Mouse (Mus musculus) T-helper 2 cell (primary cell): Measurements from ENCODE around the gene Myo3b.

Source experiments
- in situ Hi-C: fragments of 300-600 bp; cut with MboI, MseI; formaldehyde crosslinking; loops from one replicate; pipeline ENCODE4 v1.15.1; 2025; ENCODE audit warnings: high pct_unique_total_duplicates

The Myo3b gene

DNA sequence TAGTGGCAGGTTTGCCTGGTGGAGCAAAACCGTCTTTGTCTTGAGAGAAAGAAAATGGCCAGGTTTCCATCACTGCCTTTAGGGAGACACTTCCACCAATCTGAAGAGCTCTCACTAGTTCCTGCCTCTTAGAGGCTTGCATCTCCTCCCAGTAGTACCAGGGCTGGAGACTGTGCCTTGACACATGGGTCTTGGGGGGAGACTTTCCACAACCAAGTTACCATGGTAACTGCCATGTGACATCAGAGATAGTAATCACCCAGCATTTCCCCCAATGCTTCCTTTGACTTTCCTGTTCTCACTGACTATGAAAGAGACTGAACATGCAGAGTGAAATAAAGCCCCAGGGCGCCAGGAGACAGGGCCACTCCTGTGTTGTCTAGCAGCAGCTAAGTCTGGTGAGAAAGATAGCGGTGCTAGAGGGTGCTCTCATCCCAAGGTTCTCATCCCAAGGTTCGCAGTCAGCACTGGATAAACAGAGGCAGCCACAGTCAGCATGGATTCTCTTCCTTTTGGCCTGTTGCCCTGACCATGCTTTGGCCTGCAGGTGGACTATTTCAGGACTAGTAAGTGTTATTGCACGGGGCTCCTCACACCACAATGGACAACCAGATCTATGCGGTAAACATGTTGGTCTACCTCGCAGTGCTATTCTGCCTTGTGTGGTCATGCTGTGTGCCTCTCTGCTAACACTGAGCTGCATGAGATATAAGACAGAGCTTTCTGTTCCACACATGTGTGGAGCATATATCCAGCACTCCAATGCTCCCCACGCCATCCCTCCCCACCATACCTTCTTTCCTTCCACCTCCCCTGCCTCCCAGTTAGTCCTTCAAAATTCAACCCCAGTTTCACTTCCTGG lies 223.0 kb downstream of the Myo3b start:
- in situ Hi-C loops, result no loop called here

DNA sequence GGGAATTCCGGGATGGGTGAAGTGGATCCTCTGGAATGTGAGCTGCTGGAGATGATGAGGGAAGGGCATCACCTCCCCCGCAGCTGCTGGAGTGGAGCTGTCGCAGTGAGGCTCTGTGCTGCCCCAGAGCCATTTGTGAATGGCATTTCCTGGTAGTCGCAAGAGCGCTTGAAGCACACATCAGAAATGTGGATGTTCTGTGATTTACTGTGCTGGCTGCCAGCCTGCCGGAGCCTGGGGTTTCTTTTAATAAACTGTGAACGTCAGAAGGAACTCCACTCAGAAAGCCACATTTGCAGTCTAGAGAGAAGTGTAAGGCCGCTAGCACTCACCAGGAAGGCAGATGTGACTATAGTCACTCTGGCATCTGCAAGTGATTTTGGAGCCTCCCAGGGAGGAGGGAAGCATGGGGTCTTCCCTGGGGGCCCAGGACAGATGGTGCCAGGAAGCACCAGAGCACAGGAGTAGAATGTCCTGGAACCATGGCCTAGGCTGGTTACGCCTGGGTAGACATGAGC lies 223.7 kb downstream of the Myo3b start:
- in situ Hi-C loops, result no loop called here

DNA sequence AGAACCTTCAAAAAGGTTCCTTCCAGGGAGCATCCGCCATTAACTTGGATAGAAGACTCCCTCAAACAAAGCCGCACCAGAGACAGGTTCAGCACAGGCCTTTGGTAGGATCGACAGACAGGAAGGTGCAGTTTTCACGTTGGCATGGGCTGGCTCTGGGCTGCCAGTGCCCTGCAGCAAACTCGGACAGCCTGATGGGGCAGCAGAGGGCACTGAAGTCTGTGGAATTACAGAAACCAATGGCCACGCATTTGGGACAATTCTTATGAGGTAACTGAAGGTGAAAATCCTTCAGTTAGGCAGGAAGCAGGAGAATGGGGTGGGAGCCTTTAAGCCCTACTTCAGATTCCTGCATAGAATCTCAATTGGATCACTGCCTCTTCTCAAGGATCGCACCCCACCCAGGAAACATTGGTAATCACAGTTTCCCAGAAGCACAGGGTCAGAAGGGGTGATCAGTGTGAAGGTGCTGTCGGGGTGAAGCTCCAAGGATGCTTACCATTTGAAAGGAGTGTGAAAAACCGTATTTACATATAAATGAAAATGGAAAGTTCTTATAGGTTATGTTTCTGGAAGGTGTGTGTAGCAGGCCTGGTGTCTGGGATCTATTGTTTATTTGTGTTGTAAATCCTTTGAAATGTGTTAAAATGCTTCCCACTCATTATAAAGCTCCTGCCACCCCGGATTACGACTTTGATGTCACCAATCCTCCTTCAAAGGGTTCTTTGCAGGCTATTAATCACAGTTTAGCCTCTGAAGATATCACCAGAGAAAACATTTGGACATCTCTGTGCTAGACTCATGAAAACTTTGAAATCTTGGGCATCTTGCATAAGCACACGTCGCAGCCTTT lies 239.7 kb downstream of the Myo3b start:
- in situ Hi-C loops, result no loop called here

DNA sequence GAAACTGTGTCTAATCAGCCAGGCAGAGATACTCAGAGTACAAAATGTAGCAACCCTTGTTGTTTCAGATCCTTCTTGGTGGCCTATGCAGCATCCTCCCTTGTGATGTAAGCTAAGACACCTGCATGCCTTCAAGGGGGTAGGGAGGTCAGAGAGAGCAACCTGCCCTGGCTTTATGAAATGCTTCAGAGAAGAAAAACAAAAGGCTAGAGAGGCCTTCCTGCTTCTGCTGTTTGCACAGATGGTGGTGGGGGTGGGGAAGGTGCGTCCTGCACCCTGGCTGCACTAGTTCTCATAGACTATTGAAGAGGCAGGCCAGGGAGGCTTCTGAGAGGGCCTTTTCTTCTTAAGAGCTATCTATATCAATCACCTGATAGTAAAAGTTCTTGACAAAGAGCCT lies 245.2 kb downstream of the Myo3b start:
- in situ Hi-C loops, result no loop called here

DNA sequence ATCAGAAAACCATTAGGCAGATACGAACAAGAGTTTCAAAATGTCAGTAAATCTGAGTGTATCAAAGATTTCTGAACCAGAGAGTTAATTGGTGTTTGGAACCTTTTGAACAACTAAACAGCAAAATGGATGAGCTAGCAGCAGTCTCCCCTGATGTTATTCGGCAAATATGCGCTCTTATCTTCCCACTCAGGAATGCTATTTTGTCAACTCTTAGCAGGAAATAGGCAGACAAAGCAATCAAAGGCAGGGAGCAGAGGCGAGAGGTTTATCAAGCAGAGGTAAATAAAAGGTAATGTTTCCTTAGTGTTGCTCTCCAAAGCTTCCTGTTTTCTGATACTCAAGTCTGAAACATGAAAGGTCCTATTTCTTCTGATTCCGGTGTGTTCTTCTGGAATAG lies 252.1 kb downstream of the Myo3b start:
- in situ Hi-C loops, result no loop called here

DNA sequence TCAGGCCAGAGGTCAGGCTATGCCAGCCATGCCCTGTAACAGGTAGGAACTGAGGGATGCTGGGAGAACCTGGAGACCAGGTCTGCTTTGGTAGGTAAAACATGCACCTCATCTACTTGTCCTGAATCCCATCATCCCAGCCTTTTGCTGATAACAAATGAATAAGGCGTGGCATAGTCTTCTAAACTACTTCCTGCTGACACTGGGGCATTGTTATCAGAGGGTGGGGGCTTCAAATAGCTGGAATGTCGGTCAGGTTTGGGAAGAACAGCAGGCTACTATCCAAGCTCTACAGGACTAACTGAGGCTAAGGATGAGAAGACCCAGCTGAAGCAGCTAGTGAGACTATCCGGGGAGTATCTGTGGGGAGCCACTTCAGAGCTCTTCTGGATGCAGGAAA lies 253.8 kb downstream of the Myo3b start:
- in situ Hi-C loops, result no loop called here

DNA sequence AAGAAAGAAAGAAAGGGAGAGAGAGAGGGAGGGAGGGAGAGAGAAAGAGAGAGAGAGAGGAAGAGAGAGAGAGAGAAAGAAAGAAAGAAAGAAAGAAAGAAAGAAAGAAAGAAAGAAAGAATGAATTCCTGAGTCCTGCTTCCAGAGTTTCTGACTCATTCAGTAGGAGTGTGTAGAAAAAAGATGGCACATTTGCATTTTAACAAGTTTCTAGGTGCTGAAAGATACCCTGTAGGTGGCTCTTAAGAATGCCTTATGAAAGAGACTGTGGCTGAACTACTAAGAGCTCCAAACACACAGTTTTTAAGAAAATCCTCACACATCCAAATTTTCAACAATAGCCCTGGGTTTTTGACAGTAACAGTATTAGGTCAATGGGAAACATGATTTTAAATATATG lies 264.0 kb downstream of the Myo3b start:
- in situ Hi-C loops, result no loop called here

DNA sequence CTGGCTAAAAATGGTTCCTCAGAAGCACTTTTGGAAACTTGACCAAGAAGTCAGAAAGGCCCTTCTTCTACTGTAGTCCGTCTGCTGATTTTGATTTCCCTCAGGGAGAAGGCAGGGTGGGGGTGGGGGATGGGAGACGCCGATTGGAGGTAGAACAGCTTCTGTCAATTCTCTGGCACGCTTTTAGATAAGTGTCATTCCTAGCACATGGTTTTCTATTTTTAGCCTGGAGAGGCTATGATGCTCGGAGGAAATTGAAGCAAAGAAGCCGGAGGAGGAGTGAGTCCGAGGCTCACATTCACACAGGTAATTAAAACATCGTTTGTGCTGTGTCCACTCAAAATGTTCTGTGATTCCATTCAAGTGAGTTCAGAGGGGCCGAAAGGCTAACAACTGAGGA lies 276.2 kb downstream of the Myo3b start:
- in situ Hi-C loops, result no loop called here

DNA sequence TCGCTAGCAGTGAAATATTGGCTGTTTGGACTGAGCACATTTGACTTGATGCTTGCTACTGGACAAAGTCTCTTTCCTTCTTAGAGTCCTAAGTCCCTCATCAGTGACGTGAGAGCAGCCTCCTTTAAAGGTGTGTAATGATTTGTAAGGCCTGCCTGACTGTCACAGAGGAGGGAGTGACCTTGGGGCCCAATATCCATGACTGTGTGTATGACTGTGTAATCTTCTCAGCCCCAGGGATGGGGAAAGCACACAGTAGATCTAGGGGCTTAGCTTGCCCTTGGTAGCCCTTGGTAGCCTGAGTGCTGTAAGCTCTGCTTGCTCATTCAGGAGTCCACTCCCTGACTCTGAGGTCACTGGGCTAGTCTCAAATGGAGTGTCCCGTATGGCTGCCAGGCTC lies 276.8 kb downstream of the Myo3b start:
- in situ Hi-C loops, result no loop called here

DNA sequence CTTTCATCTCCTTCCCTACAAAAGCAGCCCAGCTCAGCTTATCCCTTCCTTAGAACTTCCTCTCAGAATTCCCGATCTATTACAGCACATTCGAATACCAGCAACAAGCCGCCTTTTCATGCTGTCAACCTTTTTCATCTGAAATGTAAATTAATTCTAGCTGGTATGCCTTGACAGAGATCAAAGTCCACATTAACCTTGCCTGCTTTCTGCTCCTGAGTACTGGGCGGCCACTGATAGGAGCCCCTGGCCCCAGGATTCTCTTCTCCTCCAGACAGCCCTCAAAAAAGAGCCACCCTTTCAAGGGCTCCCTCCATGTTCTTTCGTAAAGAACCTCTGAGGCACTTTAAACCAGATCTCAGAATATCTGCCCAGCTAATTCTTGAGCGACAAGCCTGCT lies 278.9 kb downstream of the Myo3b start:
- in situ Hi-C loops, result no loop called here

DNA sequence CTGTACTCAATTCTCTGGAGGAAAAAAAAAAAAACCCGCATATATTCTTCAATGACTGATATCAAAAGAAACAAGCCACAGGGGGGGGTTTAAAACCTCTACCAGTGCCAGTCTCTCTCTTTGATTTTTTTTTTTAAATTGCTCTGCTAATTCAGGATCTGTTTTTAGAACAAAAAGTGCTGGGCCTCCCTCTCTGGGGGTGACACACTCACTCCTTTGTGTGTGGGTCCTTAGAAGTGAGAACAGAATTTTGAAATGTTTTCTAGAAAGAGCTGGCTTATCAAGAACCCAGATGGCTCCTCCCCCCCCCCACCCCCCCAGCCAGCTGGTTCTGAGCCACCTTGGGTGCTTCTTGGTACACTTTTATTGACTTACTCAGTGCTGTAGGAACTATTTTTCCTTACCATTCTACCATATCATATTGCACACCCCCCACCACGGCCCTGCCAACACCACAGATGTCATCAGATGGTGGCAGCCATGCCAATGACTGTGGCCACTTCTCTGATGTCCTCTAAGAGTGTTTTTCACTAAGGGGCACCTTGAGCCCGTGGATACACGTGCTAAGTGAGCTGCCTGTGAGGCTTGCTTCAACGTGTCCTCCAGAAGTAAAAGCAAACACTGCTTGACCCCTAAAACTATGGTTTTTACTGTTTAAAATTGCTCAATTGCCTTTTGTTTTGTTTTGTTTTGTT lies 280.1 kb downstream of the Myo3b start:
- in situ Hi-C loops, result no loop called here

DNA sequence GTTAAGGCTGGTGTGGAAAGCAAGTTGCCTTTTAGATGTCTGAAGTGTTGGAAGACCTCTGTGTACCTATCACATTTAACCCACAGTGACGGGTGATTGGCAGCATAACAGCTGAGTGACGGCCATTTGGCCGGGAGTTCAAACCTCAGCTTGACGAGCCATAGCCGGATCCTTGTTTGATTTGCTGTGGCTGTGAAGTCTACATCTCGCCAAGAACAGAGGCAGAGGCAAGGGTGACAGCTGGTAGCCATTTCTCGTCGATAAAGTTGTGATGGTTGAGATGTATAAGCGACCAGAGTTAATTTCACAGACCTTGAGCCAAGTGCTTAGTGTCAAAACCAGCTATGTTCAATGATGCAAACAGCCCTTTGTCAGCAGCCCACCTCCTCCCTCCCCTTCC lies 283.8 kb downstream of the Myo3b start:
- in situ Hi-C loops, result no loop called here

DNA sequence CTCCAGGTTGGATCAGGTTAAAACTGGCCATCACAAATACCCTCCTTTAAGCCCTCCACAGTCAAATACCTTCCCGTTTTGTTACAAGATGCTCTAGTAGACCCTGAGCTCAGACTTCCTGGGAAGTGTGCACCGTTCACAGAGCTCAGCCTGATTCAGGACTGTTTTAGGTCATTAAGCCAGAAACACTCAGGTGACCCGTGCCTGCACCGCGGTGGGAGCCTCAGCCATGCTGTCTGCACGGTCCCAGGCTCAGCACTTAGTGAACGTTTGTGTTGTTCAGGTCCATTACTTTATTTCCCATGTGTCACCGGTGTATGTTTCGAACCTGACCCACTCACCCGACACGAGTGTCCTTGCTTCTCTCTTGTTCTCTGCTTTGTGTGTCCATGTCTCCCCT lies 288.7 kb downstream of the Myo3b start:
- in situ Hi-C loops, result no loop called here

DNA sequence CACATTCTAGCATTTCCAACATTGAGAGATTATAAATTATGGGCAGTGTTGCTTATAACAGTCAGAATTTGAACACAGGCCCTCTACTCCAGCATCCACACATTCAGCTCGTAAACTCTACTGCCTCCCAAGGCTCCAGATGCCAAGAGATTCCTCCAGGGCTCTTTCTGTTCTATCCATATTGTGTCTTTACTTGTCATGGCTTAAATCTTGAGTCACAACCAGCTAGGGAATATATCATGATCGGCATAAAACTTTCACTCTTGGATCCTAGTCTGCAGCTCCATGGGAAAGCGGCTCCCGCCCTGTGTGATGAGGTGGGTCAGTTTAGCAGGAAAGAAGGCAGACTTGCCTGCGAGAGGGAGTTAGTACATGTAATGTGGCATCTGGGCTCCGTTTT lies 294.0 kb downstream of the Myo3b start:
- in situ Hi-C loops, result no loop called here

DNA sequence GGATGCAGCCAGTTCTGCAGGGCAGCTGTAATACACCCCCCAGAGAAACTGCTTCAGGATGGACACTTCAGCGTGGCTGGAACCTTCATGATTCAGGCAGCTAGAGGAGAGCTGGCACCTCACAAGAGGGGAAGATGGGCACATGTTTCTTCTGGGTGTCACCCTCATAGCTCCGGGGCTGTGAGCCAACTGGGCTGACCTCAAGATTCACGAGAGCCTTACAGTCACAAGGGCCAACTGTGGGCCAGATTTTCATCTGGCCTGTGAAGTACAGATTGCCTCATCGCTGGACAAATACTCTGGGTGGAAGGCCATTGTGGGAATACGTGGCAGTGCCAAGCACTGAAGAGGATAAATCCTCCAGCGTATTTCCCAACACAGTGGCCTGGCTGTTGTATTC lies 294.6 kb downstream of the Myo3b start:
- in situ Hi-C loops, result no loop called here

DNA sequence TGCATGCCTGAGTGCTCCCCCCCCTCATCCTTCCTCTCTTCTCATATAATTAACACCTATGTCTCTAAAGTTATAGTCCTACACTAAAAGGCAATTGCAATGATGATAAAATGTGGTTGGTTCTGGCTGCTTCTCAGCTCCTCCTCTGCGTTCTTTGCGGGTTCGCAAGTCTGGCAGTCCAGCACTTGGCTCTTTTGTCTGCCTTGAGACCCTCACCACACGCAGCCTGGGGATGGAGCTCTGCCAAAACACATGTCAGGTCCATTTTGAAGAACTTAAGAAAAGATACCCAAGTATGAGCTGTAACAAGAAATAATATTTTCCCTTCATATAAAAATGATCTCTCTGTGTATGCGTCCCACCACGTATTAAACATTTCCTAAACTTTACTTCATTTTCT lies 297.6 kb downstream of the Myo3b start:
- in situ Hi-C loops, result no loop called here

DNA sequence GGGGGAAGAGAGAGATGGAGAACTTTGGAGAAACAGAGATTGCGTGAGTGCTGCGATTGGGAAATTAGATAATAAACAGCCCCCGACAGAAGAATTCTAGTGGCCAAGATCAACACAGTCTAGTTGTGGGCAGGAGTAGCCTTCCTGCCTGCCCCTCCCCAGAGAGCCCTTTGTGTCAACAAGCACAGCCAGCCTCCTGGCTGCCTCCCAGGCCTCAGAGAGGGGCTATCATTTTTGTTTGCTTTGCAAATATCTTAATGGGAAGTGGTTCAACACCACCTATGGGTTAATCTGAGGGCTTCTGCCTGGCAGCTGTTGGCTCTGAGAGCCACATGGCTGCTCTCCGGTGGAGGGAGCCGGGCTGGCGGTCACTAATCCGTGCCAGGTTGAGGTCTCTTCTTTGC lies 298.3 kb downstream of the Myo3b start:
- in situ Hi-C loops, result no loop called here

DNA sequence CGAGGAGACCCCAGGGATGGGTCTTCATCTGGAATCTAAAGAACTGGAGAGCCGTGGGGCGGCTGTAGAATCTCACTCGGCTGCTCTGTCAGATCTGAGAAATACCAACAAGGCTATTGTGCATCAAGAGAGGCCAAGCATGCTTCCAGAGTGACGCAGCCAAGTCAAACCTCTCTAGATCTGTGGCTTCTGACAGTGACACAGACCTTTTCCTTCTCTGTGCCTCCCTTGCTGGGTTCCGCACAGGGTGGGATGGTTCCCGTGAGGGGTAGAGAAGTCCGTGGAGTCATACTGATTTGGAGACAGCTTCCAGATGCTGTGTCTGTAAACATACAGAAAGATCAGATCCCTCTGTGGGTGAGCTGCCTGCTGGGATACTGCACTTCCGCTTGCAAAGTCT lies 298.9 kb downstream of the Myo3b start:
- in situ Hi-C loops, result no loop called here

DNA sequence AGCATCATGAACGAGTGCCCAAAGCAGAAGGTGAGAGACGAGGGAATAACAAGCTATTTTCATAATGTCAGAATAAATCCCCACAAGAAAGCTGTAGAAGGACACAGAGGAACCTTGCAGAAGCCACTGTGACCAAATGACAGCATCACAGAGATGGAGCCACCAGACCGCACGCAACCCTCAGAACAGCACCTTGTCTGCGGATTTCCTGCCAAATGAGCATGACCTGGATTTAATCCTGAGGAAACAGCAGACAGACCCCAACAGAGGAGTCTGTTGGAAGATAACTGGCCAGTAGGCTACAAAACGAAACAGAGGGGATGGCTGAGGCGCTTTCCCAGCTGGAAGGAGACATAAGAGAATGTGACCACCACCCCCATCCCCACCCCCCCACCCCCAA lies 300.1 kb downstream of the Myo3b start:
- in situ Hi-C loops, result no loop called here

DNA sequence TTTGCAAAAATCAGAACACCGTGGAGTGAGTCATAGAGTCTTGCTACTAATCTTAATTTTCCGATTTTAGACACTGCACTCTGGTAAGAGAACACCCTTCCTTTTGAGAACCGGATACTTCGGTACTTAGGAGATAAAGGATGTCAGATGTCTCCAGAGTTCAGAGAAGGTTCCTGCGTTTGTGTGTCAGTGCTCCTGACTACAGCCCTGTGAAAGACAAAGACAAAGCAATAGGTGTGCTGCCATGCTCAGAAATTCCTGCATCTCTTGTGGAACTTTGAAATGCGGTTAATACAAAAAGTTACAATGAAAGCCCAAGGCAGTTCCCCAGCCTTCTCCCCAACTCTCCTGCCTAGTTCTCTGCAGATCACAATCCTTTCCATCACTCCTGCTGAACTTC lies 300.6 kb downstream of the Myo3b start:
- in situ Hi-C loops, result no loop called here

DNA sequence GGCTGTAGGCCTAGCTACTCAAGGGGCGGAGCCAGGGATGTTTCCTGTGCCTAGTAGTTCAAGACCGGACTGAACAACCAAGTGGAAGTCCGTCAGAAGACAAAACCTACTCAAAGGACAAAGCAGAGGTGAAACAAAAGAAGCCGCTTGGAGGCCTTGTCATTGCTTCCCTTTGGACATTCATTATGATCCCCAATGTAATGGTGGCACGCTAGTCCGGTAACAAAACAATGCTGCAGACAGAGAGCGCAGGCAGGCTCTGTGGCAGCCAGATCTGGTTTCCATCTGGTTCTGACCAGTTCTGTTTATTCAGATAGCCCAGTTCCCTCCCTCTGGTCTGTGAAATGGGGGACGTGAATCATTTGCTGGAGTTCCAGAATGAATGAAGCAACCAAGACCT lies 301.3 kb downstream of the Myo3b start:
- in situ Hi-C loops, result no loop called here

DNA sequence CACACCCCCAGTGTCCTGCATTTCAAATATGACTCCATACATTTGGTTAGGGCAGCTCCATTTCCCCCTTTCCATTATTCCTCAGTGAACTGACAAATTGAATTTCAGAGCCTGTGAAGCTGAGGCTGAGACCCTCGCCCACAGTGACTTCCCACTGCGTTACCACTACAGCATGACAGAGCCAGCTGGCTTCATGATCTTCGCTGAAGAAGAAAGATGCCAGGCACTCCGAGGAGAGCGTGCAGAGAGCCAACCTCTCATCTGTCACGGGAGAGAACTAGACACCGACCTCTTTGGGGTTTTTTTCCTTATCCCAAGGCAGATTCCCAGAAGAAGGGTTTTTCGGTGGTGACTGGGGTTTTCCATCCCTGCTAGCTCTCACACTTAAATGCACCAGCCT lies 306.2 kb downstream of the Myo3b start:
- in situ Hi-C loops, result no loop called here
